Mouse (Mus musculus) hematopoietic multipotent progenitor cell, adult 10-12 weeks (in vitro differentiated cells): Measurements from ENCODE around the gene Ap1b1. TPM values are rescaled to one million over a fixed set of nuclear protein-coding genes. Genes with fewer than 3 reads are reported as not detected.

Source experiments
- polyA plus RNA-seq: library from polyadenylated mRNA; stranded (reverse); fragments of >175 nt; gene quantifications from 2 replicates; pipeline ENCODE4 v1.2.3, GENCODE M21; 2012; ENCODE audit warnings: low replicate concordance

The Ap1b1 gene
- polyA plus RNA-seq, result 26.9 and 62.0 TPM in 2 replicates

GRCm38 (mm10) chr11:4986695-4987486 lies at the start of gene Ap1b1:
Gene Ap1b1 (plus strand): TSS chr11:4986824.

DNA sequence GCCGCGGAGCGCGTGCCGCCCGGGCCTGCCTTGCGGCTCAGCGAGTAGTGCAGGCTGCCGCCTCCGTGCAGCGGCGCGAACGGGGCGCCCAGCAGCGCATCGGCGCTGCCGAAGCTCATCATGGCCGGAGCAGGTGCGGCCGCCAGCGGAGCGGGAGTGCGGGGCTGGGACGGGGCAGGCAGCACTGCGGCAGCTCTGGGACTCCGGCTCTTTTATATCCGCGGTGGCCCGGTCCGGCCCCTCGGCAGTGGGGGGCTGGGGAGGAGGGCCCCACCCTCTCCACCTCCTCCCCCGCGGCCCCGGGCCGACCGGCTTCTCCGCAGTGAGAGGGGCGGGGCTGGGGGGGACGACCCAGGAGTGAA lies 38.8 kb upstream of the Ap1b1 start, which contains the start of gene Nefh:
Gene Nefh, minus strand, starts transcription at position 252 of the 362 bp plus-strand sequence.

DNA sequence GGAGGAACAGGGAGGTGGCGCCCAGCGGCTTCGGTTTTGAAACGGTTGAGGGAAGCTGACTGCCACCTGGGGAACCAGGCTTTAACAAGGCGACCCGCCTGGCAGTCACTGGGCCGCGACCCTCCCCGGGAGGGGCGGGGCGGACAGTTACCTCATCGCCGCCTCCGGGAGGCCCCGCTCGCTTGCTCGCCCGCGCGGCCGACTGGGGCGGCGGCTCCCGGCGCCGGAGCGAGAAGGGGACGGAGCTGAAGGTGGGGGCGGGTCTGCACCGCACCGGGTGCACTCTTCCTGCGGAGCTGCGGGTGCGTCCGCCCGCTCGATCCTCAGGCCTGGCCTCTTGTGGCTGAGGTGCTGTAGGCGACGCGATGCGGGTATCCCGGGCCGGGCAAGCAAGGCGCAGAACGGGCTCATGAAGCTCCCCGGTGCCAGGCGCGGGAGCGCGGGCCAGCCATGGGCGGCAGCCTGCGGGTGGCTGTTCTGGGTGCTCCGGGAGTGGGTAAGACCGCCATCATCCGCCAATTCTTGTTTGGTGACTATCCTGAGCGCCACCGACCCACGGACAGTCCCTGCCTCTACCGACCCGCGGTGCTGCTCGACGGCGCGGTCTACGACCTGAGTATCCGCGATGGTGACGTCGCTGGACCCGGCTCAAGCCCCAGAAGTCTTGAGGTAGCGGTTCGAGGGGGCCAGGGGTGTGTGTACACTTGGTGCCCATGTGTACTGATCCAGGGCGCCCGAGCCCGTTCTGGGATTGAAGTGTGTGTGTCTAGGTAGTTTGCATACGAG lies 71.4 kb downstream of the Ap1b1 start, which contains the start of gene Rasl10a:
Gene Rasl10a, plus strand, starts transcription at position 273 of the 786 bp plus-strand sequence.

DNA sequence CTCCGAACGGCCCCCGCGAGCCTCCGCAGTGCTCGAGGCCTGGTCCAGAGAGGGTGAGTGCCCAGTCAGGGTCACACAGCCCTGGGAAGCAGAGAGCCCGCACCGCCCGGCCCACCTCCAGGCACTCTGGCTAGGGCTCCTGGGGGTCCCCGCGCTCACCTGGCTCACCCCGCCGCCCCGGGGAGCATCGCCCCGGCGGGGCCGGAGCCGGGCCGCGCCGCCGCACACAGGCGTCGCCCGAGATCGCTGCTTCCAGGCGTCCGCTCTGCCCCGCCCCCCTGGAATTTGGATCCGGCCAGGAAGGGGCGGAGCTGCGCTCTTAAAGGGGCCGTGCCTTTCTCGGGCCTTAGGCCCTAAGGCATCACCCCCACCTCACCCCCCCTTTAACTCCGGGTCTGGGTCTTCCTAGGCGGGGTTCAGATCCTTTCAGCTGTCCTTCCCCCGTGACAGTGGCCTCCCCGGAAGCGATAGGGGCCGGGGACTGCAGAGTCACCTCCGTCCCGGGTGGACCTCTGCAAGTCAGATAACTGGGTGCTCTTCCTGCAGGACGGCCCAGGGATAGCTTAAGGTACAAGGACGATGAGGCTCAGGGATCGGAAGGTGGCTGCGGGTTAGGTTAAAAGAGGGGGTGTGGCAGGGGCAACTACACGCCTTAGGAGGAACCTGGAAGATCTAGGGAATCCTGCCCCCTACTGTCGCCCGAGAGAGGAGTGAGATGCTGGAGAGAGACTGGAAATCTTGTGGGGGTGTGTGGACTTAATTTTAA lies 78.6 kb downstream of the Ap1b1 start, which contains the start of gene Gas2l1:
Gene Gas2l1, minus strand, starts transcription at position 272 of the 766 bp plus-strand sequence.

Other genes with a start within 250 kb of the Ap1b1 start
- 0.10 TPM in 1 of 2 replicates, not detected in the other for gene Cabp7, start 240.0 kb upstream of the Ap1b1 start, polyA plus RNA-seq
- gene Nf2, start 137.3 kb upstream of the Ap1b1 start, polyA plus RNA-seq, result 32.0 and 79.3 TPM in 2 replicates
- gene Nipsnap1, start 112.9 kb upstream of the Ap1b1 start, polyA plus RNA-seq, result 5.7 and 19.6 TPM in 2 replicates
- gene Thoc5, start 91.5 kb upstream of the Ap1b1 start, polyA plus RNA-seq, result 3.2 and 5.9 TPM in 2 replicates
- gene Nefh, start 38.8 kb upstream of the Ap1b1 start, polyA plus RNA-seq, result 1.3 and 1.5 TPM in 2 replicates
- 0.39 and 0.66 TPM in 2 replicates for gene Rasl10a, start 71.3 kb downstream of the Ap1b1 start, polyA plus RNA-seq
- gene Gas2l1, start 78.5 kb downstream of the Ap1b1 start, polyA plus RNA-seq, result 13.4 and 30.5 TPM in 2 replicates
- 14.5 and 15.6 TPM in 2 replicates for gene Rhbdd3, start 112.1 kb downstream of the Ap1b1 start, polyA plus RNA-seq
- gene Ewsr1, start 112.4 kb downstream of the Ap1b1 start, polyA plus RNA-seq, result 564 and 719 TPM in 2 replicates
- gene Emid1, start 165.4 kb downstream of the Ap1b1 start, polyA plus RNA-seq, result 25.0 and 51.2 TPM in 2 replicates